Mouse (Mus musculus): ENCODE measurements around the gene Lypd1.

DNA sequence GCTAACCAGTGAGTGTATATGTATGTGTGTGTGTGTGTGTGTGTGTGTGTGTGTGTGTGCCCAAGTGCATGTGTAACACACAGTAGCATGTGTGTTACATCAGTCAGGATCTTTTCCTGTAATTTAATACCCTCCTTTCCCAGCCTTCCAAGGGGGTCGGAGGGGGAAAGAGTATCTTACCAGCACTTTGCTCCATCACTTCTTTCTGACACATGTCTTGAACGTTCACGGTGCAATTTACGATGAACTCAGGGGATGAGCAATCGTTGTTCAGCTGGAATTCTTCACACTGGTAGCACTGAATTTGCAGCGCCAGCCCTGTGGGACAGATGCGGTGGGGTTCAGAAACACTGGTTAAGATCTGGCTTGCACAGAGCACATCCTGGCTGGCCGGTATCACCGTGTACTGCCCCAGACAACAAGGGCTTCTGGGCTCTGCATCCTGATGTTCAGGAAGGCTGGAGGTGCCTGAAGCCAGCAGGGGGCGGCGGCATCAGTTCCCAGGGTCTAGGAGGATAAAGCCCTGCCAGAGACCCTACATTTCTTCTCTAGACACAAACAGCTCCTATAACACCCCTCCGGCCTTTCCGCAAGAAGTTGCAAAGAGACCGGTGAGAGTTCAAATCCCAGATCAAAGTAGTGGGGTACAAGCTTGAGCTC lies 2.6 kb downstream of the Lypd1 start:
- no peak for TF ChIP-seq CTCF (IDR thresholded peaks at IDR 0.05; ENCODE audit: extremely low read depth, insufficient read length, insufficient replicate concordance, low read depth, low read length)
- TF ChIP-seq POLR2A (IDR thresholded peaks at IDR 0.05; ENCODE audit: low read depth, low read length) = no peak
